Mouse (Mus musculus): ENCODE measurements around the gene Nemp1. TPM values are rescaled to one million over a fixed set of nuclear protein-coding genes. Genes with fewer than 3 reads are reported as not detected.
A peak's percentile ranks its signal among the peaks of the same experiment; 100 is the strongest.

Gene Nemp1
- polyA plus RNA-seq, 1 experiment from 2014 or later, result 11.8 TPM

DNA sequence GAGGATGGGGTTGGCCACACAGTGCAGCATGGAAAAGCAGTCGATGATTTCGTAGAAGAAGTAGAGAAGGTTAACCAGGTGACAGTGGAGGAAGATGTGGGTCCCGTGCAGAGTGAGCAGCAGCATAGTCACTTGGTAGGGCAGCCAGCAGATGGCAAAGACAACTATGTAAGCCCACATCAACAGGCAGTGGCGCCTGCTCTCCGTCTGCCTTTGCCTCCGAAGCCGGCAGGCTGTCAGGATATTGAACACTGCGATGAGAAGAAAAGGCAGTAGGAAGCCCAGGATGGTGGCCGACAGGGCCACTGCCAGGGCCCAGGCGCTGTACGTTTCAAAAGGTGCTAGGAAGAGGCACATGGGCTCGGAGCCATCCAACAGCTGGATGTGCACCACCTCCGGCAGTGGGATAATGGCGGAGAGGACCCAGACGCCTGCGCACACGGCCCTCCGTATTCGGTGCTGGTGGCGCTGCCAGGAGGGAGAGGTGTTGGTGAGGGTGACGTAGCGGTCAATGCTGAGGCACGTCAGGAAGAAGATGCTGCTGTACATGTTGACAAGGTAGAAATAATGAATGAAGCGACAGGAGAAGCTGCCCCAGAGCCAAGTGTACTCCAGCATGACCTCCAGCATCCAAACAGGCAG lies 83.6 kb downstream of the Nemp1 start:
- WGBS, result 44% methylated on average over 24 of the region's 24 CpGs
- H3K9ac ChIP-seq (ENCODE audit: low read length), result peak overlapping the region; percentile 71
- ATAC-seq (ENCODE audit: insufficient number of reproducible peaks, insufficient read depth, low FRiP score, low read depth), result no peak

More for the DNA sequence above, 83.6 kb downstream of the Nemp1 start:
- Histone ChIP-seq H3K27me3 (ENCODE audit: control insufficient read depth, insufficient read depth, low read length) (no peaks in the 10 kb centered on the region), H3K36me3 (ENCODE audit: control insufficient read depth, insufficient read depth, low read length) (peaks cover 35% of the 10 kb centered on the region), H3K4me3 (ENCODE audit: control insufficient read depth in 1 of 2, insufficient read depth in 1 of 2, low read depth in 1 of 2, low read length in 2 of 2) (peak overlapping the region; percentile 31 to 40), H3K4me2 (ENCODE audit: low read length) (peak overlapping the region; percentile 64), H3K4me1 (ENCODE audit: control insufficient read depth in 2 of 2, insufficient read depth in 2 of 2, low read length in 2 of 2) (peaks cover 6 to 15% of the 10 kb centered on the region in 2 experiments; a peak in 3 of 4 replicates), H3K9me3 (ENCODE audit: control insufficient read depth, low read length) (no peaks in the 10 kb centered on the region), H3K27ac (replicated peaks in 1 of 2; ENCODE audit: control insufficient read depth in 1 of 2, insufficient read depth in 1 of 2, low read depth in 2 of 2, low read length in 2 of 2) (peak overlapping the region; percentile 47 to 75)

Other genes with a start within 250 kb of the Nemp1 start
- gene Stac3, start 165.2 kb upstream of the Nemp1 start, polyA plus RNA-seq (2014; fragmentation: Nextera tagmentation; extraction: Ambion mirVana), result 0.31 TPM in 1 of 2 replicates, not detected in the other
- gene Ndufa4l2, start 151.9 kb upstream of the Nemp1 start, polyA plus RNA-seq (2014; fragmentation: Nextera tagmentation; extraction: Ambion mirVana), result 31.2 and 34.2 TPM in 2 replicates
- gene Shmt2, start 144.5 kb upstream of the Nemp1 start, polyA plus RNA-seq (2014; fragmentation: Nextera tagmentation; extraction: Ambion mirVana), result 71.7 and 73.0 TPM in 2 replicates
- 0.70 and 0.81 TPM in 2 replicates for gene Nxph4, start 132.3 kb upstream of the Nemp1 start, polyA plus RNA-seq (2014; fragmentation: Nextera tagmentation; extraction: Ambion mirVana)
- 29.4 and 31.2 TPM in 2 replicates for gene Lrp1, start 45.8 kb upstream of the Nemp1 start, polyA plus RNA-seq (2014; fragmentation: Nextera tagmentation; extraction: Ambion mirVana)
- 25.2 and 25.7 TPM in 2 replicates for gene Stat6, start 23.9 kb upstream of the Nemp1 start, polyA plus RNA-seq (2014; fragmentation: Nextera tagmentation; extraction: Ambion mirVana)
- gene Nab2, start 1.7 kb downstream of the Nemp1 start, polyA plus RNA-seq (2014; fragmentation: Nextera tagmentation; extraction: Ambion mirVana), result 6.4 and 9.0 TPM in 2 replicates
- 0.12 TPM in 1 of 2 replicates, not detected in the other for gene Myo1a, start 38.3 kb downstream of the Nemp1 start, polyA plus RNA-seq (2014; fragmentation: Nextera tagmentation; extraction: Ambion mirVana)
- gene Tac2, start 57.6 kb downstream of the Nemp1 start, polyA plus RNA-seq (2014; fragmentation: Nextera tagmentation; extraction: Ambion mirVana), result 1.3 TPM in 1 of 2 replicates, not detected in the other
- 2.3 and 2.6 TPM in 2 replicates for gene Zbtb39, start 72.6 kb downstream of the Nemp1 start, polyA plus RNA-seq (2014; fragmentation: Nextera tagmentation; extraction: Ambion mirVana)
- 6.1 and 9.3 TPM in 2 replicates for gene Gpr182, start 84.8 kb downstream of the Nemp1 start, polyA plus RNA-seq (2014; fragmentation: Nextera tagmentation; extraction: Ambion mirVana)
- not detected in 2 replicates for gene Rdh1, start 92.8 kb downstream of the Nemp1 start, polyA plus RNA-seq (2014; fragmentation: Nextera tagmentation; extraction: Ambion mirVana)
- gene Rdh16f1, start 92.9 kb downstream of the Nemp1 start, polyA plus RNA-seq (2014; fragmentation: Nextera tagmentation; extraction: Ambion mirVana), result not detected in 2 replicates
- 0.09 and 0.14 TPM in 2 replicates for gene Rdh9, start 109.5 kb downstream of the Nemp1 start, polyA plus RNA-seq (2014; fragmentation: Nextera tagmentation; extraction: Ambion mirVana)
- gene Rdh16, start 134.3 kb downstream of the Nemp1 start, polyA plus RNA-seq (2014; fragmentation: Nextera tagmentation; extraction: Ambion mirVana), result not detected in 2 replicates
- gene Rdh19, start 183.0 kb downstream of the Nemp1 start, polyA plus RNA-seq (2014; fragmentation: Nextera tagmentation; extraction: Ambion mirVana), result not detected in 2 replicates
- gene Rdh16f2, start 199.6 kb downstream of the Nemp1 start, polyA plus RNA-seq (2014; fragmentation: Nextera tagmentation; extraction: Ambion mirVana), result not detected in 2 replicates
- gene Rdh7, start 221.9 kb downstream of the Nemp1 start, polyA plus RNA-seq (2014; fragmentation: Nextera tagmentation; extraction: Ambion mirVana), result not detected in 2 replicates
- gene Sdr9c7, start 231.6 kb downstream of the Nemp1 start, polyA plus RNA-seq (2014; fragmentation: Nextera tagmentation; extraction: Ambion mirVana), result not detected in 2 replicates

Data from heart, embryonic 14.5 days (tissue).